Mouse (Mus musculus) neural tube, embryonic 10.5 days (tissue): ENCODE results near the gene Cav3.

ENCODE experiments used
- DNase-seq: peaks from one replicate; pipeline ENCODE4 v3.0.0-alpha.2; 2017; ENCODE audit warnings: low spot score; ENCODE audit errors: extremely low spot score

Cav3 gene

DNA sequence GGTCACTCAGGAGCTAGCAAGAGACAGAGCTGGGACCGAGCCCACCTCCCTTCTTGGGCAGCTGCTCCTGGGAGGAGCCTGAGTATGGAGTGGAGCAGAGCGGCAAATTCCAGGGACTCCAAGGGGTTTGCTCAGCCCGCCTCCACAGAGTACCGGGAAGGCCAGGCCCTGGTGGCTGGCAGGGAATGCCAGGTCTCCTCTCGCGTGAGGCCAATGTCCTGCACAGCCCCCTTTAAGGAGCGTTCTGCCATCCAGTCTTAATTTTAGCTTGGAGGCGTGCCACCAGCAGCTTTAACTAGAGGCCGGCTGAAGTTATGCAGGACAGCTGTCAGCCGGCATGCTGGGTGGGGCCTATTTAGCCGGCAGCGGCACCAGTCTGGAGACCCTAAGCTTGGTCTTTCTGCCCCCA, at the start of gene Cav3:
Gene Cav3, plus strand, starts transcription at position 165 of the 409 bp plus-strand sequence.
- no peak for DNase-seq

DNA sequence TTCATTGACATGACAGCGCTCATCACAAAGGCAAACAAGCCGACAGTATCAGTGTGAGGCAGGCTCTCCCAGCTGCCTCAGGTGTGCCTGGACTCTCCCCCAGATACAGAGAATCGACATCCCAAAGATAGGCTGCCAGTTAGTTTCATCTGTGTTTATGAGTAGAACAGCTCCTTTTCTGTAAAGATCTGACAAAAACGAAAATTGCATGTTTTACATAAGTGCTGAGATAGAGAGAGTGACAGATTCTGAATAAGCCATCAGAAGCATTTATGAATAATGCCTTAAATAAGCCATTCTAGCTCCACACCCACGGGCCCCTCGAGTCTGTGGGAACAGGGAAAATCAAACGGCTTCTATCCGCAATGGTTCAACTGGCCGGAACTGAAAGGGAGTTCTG, 40.0 kb upstream of the Cav3 start:
- DNase-seq = no peak

GRCm38 (mm10) chr6:112420883-112421282, 38.4 kb upstream of the Cav3 start:
- no peak for DNase-seq

DNA sequence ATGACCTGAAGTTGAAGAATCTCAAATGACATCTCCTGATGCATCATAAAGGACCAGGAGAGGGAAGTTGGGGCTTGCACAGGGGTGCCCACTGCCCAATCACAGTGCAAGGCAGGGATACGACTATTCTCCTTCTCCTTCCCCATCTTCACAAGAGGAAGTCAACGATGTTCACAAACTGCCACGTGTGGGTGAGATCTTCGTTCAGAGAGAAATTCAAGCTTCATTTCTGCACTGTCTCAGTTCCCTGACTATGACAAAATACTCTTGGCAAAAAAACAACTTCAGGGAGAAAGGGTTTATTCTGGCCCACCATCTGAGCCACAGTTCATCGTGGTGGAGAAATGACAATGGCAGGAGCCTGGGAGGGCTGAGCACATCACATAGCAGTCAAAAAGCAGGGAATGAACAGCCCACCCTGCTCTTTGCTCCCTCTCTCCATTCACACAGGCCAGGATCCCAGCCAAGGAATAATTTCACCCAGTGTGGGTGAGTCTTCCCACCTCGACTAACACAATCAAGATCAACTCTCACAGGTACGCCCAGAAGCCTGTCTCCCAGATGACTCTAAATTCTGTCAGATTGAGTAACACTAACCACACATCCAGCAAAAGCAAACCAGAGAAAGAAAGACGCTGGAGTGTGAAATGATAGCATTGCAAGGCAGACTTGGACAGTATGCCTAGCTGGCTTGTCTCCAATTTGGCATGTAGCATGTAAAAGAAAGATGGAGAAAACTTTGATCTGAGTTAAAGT, 35.4 kb upstream of the Cav3 start:
- DNase-seq = no peak

DNA sequence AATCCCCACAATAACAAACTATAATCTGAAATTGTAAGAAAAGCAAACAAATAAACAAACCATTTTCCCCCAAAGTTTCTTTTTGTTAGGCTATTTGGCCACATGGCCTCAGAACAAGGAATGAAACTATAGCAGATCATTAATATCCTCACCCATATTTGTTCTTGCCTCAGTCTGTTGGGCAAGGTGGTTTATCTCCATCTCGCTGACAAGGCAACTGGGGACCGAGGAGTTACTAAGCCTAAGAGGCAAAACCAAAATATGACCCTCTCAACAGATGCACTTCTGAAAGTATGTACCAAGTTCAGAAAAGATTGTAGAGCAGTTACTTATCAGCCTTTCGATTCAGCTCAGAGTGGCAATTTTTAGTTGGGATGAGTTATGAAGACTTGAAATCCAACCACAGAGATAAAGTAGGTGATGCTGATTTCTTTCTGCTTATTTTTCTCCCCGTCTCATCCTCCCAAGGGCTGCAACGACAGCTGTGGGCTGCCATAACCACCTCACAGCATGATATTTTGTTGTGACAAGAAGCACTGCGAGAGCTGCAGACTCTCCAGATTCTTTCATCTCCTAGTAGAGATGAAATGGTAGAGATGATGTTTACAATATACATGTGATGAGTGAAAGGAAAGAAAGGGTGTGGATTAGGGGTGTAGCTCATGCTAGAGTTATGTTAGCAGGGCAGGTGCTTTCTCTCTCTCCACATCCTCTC, 33.1 kb upstream of the Cav3 start:
- no peak for DNase-seq

GRCm38 (mm10) chr6:112445675-112446074, 13.6 kb upstream of the Cav3 start:
- DNase-seq = no peak

DNA sequence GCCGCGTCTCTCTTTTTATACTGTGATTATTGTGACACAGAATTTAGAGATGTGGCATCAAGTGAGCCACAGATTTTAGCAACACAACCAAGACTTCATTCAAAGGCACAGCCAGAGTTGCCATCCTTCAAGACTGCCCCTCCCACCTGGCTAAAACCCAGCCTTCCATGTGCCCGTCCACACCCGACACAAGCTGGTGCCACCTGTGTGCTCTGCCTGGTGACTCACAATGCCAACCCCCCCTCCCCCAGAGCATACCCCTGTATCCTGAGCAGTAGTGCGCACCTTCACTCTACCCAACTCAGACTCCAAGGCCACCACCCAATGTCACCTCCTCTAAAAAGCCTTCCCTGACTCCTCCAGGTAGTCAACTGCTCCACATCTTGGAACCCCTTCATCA, 2.2 kb downstream of the Cav3 start:
- DNase-seq = no peak

DNA sequence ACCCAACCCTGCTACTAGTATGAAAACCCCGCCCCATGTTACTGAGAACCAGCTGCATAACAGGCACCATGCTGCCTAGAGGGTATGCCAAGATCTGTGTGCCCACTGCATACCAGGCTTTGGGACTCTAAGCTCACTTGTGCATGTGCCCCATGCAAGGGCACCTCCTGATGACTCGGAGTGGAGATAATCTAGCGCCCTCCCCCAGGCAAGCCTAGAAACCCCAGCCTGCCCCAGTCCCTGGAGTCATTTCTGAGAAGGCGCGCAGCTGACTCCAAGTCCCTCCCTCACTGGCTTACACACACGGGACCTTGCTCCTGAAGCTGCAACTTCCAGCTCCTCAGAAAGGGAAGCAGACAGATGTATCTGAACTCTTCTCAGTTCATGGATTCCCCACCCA, 4.0 kb downstream of the Cav3 start:
- no peak for DNase-seq

DNA sequence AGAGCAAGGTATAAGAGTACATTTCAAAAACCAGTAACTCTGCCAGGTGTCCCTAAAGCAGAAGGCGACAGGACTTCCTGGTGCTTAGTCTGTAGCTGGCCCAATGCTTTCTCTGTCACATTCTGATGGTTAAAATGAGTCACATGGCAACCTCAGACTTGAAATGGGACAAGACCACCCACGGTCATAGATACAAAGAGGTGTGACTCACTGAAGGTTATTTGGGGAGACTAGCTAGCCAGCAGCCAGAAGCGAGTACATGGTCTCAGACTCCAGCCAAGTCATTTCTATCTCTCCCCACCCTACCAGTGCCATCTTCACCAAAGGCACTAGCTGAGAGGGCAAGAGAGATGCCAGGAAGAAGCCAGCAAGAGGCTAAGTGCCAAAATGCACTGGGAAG, 6.1 kb downstream of the Cav3 start:
- no peak for DNase-seq

DNA sequence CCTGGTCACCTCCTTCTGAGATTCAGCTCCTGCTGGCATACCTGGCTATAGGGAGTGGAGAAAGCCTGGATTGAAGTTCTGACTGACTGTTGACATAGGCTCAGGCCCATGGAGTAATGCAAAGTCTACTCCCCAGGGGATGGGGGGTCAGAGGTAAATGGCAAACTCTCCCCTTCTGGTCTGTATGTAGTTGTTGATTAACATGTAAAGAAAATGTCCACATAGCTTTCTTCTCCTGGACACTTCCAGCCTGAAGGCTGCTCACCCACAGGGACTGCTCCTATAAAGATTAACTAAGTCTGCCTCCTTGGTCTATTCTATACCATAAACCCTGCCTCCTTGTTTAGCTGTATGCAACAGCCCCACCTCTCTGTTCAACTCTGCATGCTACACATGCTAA, 6.7 kb downstream of the Cav3 start:
- DNase-seq = no peak

DNA sequence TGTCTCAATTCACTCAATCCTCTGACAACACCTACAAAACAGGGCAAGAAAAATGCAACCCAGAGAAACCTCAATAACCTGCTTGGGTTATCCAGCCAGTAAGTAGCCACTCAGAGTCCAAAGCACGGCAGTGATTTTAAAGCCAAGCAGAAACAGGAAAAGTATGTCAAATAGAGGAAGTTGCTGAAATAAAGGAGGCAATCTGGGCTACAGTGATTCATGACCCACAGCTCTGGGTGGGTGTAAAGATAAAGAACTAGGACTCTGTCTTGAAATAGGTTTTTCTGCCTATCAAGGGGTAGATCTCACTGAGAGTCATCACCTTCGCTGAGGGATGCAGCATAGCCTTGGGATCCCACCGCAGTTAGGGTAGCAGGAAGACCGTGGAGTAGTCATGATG, 12.3 kb downstream of the Cav3 start:
- no peak for DNase-seq

- no peak for DNase-seq
Measured at GRCm38 (mm10) chr6:112479861-112480260, 20.6 kb downstream of the Cav3 start.

DNA sequence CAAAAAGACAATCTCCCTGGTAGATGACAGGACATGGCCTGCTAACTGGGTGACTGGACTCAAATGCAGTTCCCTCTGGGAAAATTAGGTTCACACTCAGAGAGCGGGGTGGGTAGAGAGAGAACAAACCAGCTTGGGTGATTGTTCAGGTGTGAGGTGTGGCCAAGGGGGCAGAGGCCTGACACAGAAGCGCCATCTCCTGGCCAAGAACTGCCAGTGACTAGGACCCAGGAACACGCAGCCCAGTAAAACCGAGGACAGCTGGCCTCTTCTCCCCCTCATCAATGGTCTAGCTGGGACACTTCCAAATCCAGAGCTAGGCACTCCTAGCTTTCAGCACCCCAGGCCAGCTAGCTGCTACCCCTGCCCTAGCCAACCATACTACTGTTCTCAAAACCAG, 25.0 kb downstream of the Cav3 start:
- DNase-seq = peak; percentile 27

GRCm38 (mm10) chr6:112487993-112488392, 28.7 kb downstream of the Cav3 start:
- DNase-seq = no peak

- peak; percentile 24 for DNase-seq
Measured at GRCm38 (mm10) chr6:112488821-112489180, 29.5 kb downstream of the Cav3 start.

DNA sequence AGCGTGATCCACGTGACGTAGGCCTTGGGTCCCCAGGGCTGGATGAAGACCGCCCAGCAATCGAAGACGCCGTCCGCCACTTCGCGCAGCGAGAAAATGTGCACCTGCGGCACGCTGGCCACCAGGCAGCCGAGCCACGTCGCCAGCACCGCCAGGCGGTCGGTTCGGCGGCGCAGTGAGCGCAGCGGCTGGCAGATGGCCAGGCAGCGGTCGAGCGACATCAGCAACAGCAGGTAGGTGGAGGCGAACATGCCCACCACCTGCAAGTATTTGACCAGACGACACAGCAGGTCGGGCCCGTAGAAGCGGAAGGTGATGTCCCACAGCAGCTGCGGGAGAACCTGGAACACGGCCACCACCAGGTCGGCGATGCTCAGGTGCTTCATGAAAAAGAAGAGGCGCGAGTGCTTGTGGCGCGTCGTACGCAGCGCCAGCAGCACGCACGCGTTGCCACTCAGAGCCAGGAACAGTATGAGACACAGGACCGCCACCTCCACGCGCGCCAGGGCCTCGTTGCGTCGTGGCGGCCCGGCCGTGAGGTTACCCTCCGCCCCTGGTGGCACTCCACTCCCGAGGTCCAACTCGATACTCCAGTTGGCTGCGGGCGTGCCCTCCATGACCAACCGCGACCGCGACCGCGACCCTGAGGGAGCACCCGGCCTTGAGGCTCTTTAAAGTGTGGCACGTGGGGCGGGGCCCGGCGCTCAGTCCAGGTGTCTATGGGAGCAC, 30.0 kb downstream of the Cav3 start:
- peak; percentile 44 for DNase-seq

DNA sequence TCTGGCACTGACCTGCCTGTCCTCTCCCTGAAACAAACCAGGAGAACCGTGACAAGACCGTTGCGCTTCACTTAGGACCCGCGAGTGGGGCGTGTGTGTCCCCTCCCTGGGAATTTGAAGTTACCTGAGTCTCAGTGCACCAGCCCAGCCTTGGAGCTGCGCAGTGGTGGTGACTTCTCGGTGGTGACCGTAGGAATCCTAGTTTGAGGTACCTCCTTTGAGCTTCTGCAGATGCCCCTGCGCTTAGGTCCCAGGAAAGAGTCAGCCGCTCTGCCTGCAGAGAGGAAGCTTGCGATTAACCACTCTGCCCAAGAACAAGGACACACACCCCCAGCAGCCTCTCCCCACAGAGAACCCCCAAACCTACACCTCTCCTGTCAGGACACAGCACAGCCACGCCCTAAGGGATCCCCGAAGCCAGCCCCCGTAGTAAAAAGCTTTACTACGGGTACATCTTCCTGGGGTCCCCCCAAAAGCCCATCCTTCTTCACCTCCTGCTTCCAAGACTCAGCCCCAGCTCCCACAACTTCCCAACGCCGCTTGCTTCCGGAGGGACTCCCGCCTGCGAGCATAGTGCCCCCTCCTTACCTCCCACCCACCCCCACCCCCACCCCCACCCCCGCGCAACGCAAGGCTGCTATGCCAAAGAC, 30.7 kb downstream of the Cav3 start, which contains the start of gene Oxtr:
Gene Oxtr, minus strand, starts transcription at position 34 of the 650 bp plus-strand sequence.
- DNase-seq = peak; percentile 24

DNA sequence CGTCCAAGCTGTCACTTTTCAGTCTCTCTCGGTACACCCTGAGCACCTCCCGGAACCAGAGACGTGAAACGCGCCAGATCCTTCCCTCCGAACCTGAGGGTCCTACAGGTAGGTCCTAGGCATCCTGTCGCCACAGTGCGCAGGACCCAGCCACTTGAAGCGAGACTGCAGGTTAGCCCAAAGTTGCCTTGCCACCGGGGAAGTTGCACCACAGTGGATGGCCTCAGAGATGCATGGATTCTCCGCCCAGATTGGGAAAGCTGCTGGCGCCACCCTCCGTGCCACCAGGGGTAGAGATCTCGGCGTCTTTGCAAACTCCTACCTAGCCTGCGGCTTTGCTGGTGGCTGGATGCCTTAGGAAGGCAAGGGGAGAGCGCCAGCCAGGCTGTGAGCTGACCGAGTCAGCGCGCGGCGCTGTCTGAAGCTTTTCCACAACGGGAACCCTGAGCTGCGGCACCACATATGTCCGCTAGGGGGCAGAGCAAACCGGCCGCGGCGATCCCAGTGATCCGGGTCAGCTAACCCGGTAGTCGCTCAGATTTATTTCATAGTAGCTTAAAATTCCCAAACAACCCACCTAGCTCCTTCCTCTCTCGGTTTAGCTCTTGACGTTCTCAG, 31.4 kb downstream of the Cav3 start:
- DNase-seq = peak; percentile 90

- no peak for DNase-seq
Measured at GRCm38 (mm10) chr6:112491521-112491920, 32.2 kb downstream of the Cav3 start.

- no peak for DNase-seq
Measured at GRCm38 (mm10) chr6:112492656-112493055, 33.4 kb downstream of the Cav3 start.

DNA sequence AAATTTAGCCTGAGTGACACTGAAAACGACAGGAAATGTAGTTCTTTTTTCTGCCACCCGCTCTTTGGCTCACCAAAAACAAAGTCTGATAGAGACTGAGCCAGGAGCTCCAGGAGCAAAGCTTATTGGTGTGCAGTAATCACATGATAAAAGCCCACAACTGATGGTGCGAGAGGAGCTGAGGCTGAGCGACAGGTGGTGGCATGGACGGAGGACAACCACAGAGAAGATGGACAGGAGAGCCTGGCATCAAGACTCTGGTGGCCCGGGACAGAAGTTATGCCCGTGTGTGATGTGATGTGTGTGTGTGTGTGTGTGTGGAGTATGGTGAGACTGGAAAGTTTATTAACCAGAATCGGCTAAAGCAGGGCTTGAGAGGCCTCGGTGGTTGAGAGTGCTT, 34.1 kb downstream of the Cav3 start:
- DNase-seq = no peak
